Mouse (Mus musculus) spleen, postnatal 36 days (tissue): ENCODE measurements around the gene Ndufa11.

Experiments used
- DNase-seq, 2 experiments: peaks; one replicate each; pipeline ENCODE4 v3.0.0; 2022; ENCODE audit warnings: low spot score in 2 of 2, mixed read lengths in 1 of 2

The Ndufa11 gene

GRCm38 (mm10) chr17:56715914-56716654 is 1.5 kb upstream of the Ndufa11 start:
- no peak for DNase-seq

- DNase-seq, result peak; percentile 96 to 99
These were observed 758 bp upstream of the Ndufa11 start for GRCm38 (mm10) chr17:56716655-56717362.

GRCm38 (mm10) chr17:56722441-56722840 is 4.9 kb downstream of the Ndufa11 start:
- no peak for DNase-seq

- DNase-seq, result no peak
These were observed 6.0 kb downstream of the Ndufa11 start for GRCm38 (mm10) chr17:56723419-56724161.

- no peak for DNase-seq
These were observed 9.6 kb downstream of the Ndufa11 start for GRCm38 (mm10) chr17:56727029-56727649.

- DNase-seq, result no peak
These were observed 10.1 kb downstream of the Ndufa11 start for GRCm38 (mm10) chr17:56727659-56728058.

GRCm38 (mm10) chr17:56728117-56728516 is 10.6 kb downstream of the Ndufa11 start:
- no peak for DNase-seq

- DNase-seq, result no peak
These were observed 11.6 kb downstream of the Ndufa11 start for GRCm38 (mm10) chr17:56729151-56729550.

GRCm38 (mm10) chr17:56729656-56730055 is 12.1 kb downstream of the Ndufa11 start:
- no peak for DNase-seq

GRCm38 (mm10) chr17:56736534-56736933 is 19.0 kb downstream of the Ndufa11 start:
- DNase-seq, result no peak

- no peak for DNase-seq
These were observed 20.7 kb downstream of the Ndufa11 start for GRCm38 (mm10) chr17:56738221-56738620.

- no peak for DNase-seq
These were observed 22.7 kb downstream of the Ndufa11 start for GRCm38 (mm10) chr17:56740118-56740787.

GRCm38 (mm10) chr17:56740788-56741160 is 23.2 kb downstream of the Ndufa11 start:
- DNase-seq, result no peak

GRCm38 (mm10) chr17:56744173-56744572 is 26.6 kb downstream of the Ndufa11 start:
- no peak for DNase-seq

GRCm38 (mm10) chr17:56751404-56752072 is 34.0 kb downstream of the Ndufa11 start:
- DNase-seq, result no peak

- no peak for DNase-seq
These were observed 35.9 kb downstream of the Ndufa11 start for GRCm38 (mm10) chr17:56753452-56753851.

- no peak for DNase-seq
These were observed 37.0 kb downstream of the Ndufa11 start for GRCm38 (mm10) chr17:56754271-56755185.

- no peak for DNase-seq
These were observed 39.3 kb downstream of the Ndufa11 start for GRCm38 (mm10) chr17:56756703-56757399.

GRCm38 (mm10) chr17:56757416-56758123 is 40.0 kb downstream of the Ndufa11 start, which contains the start of gene Nrtn:
TSS of gene Nrtn (minus strand) at chr17:56757530.
- peak; percentile 53 to 71 for DNase-seq
